Mouse (Mus musculus): ENCODE results near the gene Arhgef1. TPM values are rescaled to one million over a fixed set of nuclear protein-coding genes. Genes with fewer than 3 reads are reported as not detected.

Arhgef1 gene
- polyA plus RNA-seq, 1 experiment = 219 TPM

- TF ChIP-seq GATA1 (IDR thresholded peaks at IDR 0.05; ENCODE audit: borderline replicate concordance, low read length) (no peak), FLI1 (IDR thresholded peaks at IDR 0.05; ENCODE audit: low read length) (no peak)
- H3K27me3 ChIP-seq (replicated peaks) = peaks cover 76% of the 10 kb centered on the region
- H3K4me3 ChIP-seq (replicated peaks) = peak overlapping the region; percentile 71
- peaks cover 23% of the 10 kb centered on the region for H3K4me1 ChIP-seq
- peaks cover 3% of the 10 kb centered on the region; the same call in 1 of the 2 replicates for H3K9me3 ChIP-seq
- no peaks in the 10 kb centered on the region for H3K36me3 ChIP-seq (replicated peaks; ENCODE audit: low read length)
Measured at GRCm38 (mm10) chr7:24954450-24954849, 51.7 kb downstream of the Arhgef1 start.

- Histone ChIP-seq H3K9me3 (peaks cover 3% of the 10 kb centered on the region; the same call in 1 of the 2 replicates), H3K27me3 (replicated peaks) (peaks cover 70% of the 10 kb centered on the region), H3K36me3 (replicated peaks; ENCODE audit: low read length) (no peaks in the 10 kb centered on the region), H3K4me3 (replicated peaks) (no peak overlapping the region), H3K4me1 (peaks cover 16% of the 10 kb centered on the region)
- TF ChIP-seq GATA1 (IDR thresholded peaks at IDR 0.05; ENCODE audit: borderline replicate concordance, low read length) (no peak), FLI1 (IDR thresholded peaks at IDR 0.05; ENCODE audit: low read length) (no peak)
Measured at GRCm38 (mm10) chr7:24955226-24955625, 52.5 kb downstream of the Arhgef1 start.

- Histone ChIP-seq H3K36me3 (replicated peaks; ENCODE audit: low read length) (peaks cover 8% of the 10 kb centered on the region), H3K9me3 (no peaks in the 10 kb centered on the region), H3K4me1 (peaks cover 34% of the 10 kb centered on the region), H3K4me3 (replicated peaks) (no peak overlapping the region), H3K27me3 (replicated peaks) (peaks cover 14% of the 10 kb centered on the region)
- TF ChIP-seq GATA1 (IDR thresholded peaks at IDR 0.05; ENCODE audit: borderline replicate concordance, low read length) (no peak), FLI1 (IDR thresholded peaks at IDR 0.05; ENCODE audit: low read length) (no peak)
Measured at GRCm38 (mm10) chr7:24964288-24964687, 61.6 kb downstream of the Arhgef1 start.

- H3K36me3 ChIP-seq (replicated peaks; ENCODE audit: low read length) = peaks cover 15% of the 10 kb centered on the region
- H3K4me3 ChIP-seq (replicated peaks) = peak overlapping the region; percentile 44
- no peaks in the 10 kb centered on the region for H3K9me3 ChIP-seq
- peaks cover 12% of the 10 kb centered on the region for H3K27me3 ChIP-seq (replicated peaks)
- peaks cover 34% of the 10 kb centered on the region for H3K4me1 ChIP-seq
- TF ChIP-seq FLI1 (IDR thresholded peaks at IDR 0.05; ENCODE audit: low read length) (no peak), GATA1 (IDR thresholded peaks at IDR 0.05; ENCODE audit: borderline replicate concordance, low read length) (no peak)
Measured at GRCm38 (mm10) chr7:24964897-24965535, 62.3 kb downstream of the Arhgef1 start.

GRCm38 (mm10) chr7:24967966-24968365, 65.3 kb downstream of the Arhgef1 start:
- Histone ChIP-seq H3K36me3 (replicated peaks; ENCODE audit: low read length) (peaks cover 30% of the 10 kb centered on the region), H3K4me1 (peaks cover 50% of the 10 kb centered on the region), H3K9me3 (no peaks in the 10 kb centered on the region), H3K27me3 (replicated peaks) (peaks cover 6% of the 10 kb centered on the region), H3K4me3 (replicated peaks) (no peak overlapping the region)
- no peak for TF ChIP-seq FLI1 (IDR thresholded peaks at IDR 0.05; ENCODE audit: low read length)
- TF ChIP-seq GATA1 (IDR thresholded peaks at IDR 0.05; ENCODE audit: borderline replicate concordance, low read length) = no peak

GRCm38 (mm10) chr7:24968463-24968862, 65.8 kb downstream of the Arhgef1 start:
- Histone ChIP-seq H3K36me3 (replicated peaks; ENCODE audit: low read length) (peaks cover 30% of the 10 kb centered on the region), H3K4me1 (peaks cover 55% of the 10 kb centered on the region), H3K4me3 (replicated peaks) (no peak overlapping the region), H3K27me3 (replicated peaks) (peaks cover 5% of the 10 kb centered on the region), H3K9me3 (no peaks in the 10 kb centered on the region)
- TF ChIP-seq GATA1 (IDR thresholded peaks at IDR 0.05; ENCODE audit: borderline replicate concordance, low read length) = no peak
- no peak for TF ChIP-seq FLI1 (IDR thresholded peaks at IDR 0.05; ENCODE audit: low read length)

- TF ChIP-seq FLI1 (IDR thresholded peaks at IDR 0.05; ENCODE audit: low read length) (no peak), GATA1 (IDR thresholded peaks at IDR 0.05; ENCODE audit: borderline replicate concordance, low read length) (no peak)
- no peak overlapping the region for H3K4me3 ChIP-seq (replicated peaks)
- H3K36me3 ChIP-seq (replicated peaks; ENCODE audit: low read length) = peaks cover 30% of the 10 kb centered on the region
- H3K9me3 ChIP-seq = no peaks in the 10 kb centered on the region
- peaks cover 5% of the 10 kb centered on the region for H3K27me3 ChIP-seq (replicated peaks)
- peaks cover 62% of the 10 kb centered on the region for H3K4me1 ChIP-seq
Measured at GRCm38 (mm10) chr7:24969805-24970204, 67.1 kb downstream of the Arhgef1 start.

GRCm38 (mm10) chr7:24970341-24970740, 67.6 kb downstream of the Arhgef1 start:
- Histone ChIP-seq H3K4me3 (replicated peaks) (no peak overlapping the region), H3K9me3 (no peaks in the 10 kb centered on the region), H3K36me3 (replicated peaks; ENCODE audit: low read length) (peaks cover 30% of the 10 kb centered on the region), H3K27me3 (replicated peaks) (peaks cover 5% of the 10 kb centered on the region), H3K4me1 (peaks cover 62% of the 10 kb centered on the region)
- TF ChIP-seq FLI1 (IDR thresholded peaks at IDR 0.05; ENCODE audit: low read length) (no peak), GATA1 (IDR thresholded peaks at IDR 0.05; ENCODE audit: borderline replicate concordance, low read length) (no peak)

GRCm38 (mm10) chr7:24971261-24971971, 68.7 kb downstream of the Arhgef1 start:
- TF ChIP-seq FLI1 (IDR thresholded peaks at IDR 0.05; ENCODE audit: low read length) (no peak), GATA1 (IDR thresholded peaks at IDR 0.05; ENCODE audit: borderline replicate concordance, low read length) (no peak)

More at GRCm38 (mm10) chr7:24971261-24971971, 68.7 kb downstream of the Arhgef1 start:
- Histone ChIP-seq H3K4me1 (peaks cover 60% of the 10 kb centered on the region), H3K27me3 (replicated peaks) (peaks cover 5% of the 10 kb centered on the region), H3K9me3 (no peaks in the 10 kb centered on the region), H3K36me3 (replicated peaks; ENCODE audit: low read length) (peaks cover 30% of the 10 kb centered on the region), H3K4me3 (replicated peaks) (peak overlapping the region; percentile 99)
